Mouse (Mus musculus) heart, postnatal 14 days (tissue): ENCODE data around the gene Entpd2. TPM values are rescaled to one million over a fixed set of nuclear protein-coding genes. Genes with fewer than 3 reads are reported as not detected.
"Not testable (repeated sequence)": the region's sequence is repeated elsewhere in the genome, so short reads cannot be mapped to it uniquely, and the experiment has no call there.

Experiments used
- DNase-seq, 2 experiments: peaks; one replicate each; pipeline ENCODE4 v3.0.0; 2021 to 2022
- intact Hi-C: fragments of 180-260 bp; cut with DNase I; formaldehyde crosslinking; loops from one replicate; pipeline ENCODE4 v1.15.1; 2025
- total RNA-seq, 2 experiments: library from RNA; stranded (reverse); gene quantifications; 2 replicates each; pipeline ENCODE4 v1.2.3; 2021

Entpd2 gene
- total RNA-seq, 2 experiments from 2014 or later = 16.1 to 17.0 TPM

DNA sequence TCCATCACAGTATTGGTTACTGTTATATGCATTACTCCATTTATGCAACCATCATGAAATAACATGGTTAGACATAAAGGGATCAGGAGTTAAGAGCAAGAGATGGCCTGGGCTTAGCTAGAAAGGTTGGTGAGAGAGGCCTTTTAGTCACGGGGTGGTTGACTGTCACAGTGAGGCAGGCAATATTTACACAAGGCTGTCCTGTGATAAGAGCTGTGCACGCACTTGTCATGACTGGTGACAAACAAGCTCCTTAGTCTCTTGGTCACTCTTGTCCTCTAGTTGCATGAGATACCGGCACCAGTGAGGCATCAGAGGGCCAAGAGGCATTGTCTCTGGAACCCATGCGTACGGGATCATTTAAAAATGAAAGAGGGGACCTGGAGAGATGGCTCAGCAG, 11.2 kb upstream of the Entpd2 start:
- intact Hi-C loops = no loop called here

GRCm38 (mm10) chr2:25391266-25391665, 4.4 kb upstream of the Entpd2 start:
- intact Hi-C loops = no loop called here
- DNase-seq = no peak

More for the DNA sequence above, 11.2 kb upstream of the Entpd2 start:
- DNase-seq = no peak

GRCm38 (mm10) chr2:25394281-25395221, 1.1 kb upstream of the Entpd2 start:
- intact Hi-C loops = no loop called here
- DNase-seq = peak; percentile 59 to 60

- peak; percentile 55 to 63 for DNase-seq
- intact Hi-C loops = no loop called here
Observed at GRCm38 (mm10) chr2:25396597-25396983, 916 bp downstream of the Entpd2 start.

GRCm38 (mm10) chr2:25397010-25397409, 1.3 kb downstream of the Entpd2 start:
- no peak for DNase-seq
- intact Hi-C loops = no loop called here

DNA sequence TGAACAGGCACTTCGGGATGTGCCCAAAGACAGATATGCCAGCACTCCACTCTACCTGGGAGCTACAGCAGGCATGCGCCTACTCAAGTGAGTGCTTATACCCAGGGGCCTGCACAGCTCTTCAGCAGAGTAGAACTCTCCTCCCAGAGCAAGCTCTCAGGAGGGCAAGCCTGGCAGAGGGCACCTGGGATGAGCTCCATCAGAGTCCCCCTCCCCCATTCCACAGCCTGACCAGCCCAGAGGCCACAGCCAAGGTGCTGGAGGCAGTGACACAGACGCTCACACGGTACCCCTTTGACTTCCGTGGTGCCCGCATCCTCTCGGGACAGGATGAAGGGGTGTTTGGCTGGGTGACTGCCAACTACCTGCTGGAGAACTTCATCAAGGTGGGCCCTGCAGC, 2.4 kb downstream of the Entpd2 start:
- DNase-seq = no peak
- intact Hi-C loops = no loop called here

- intact Hi-C loops = no loop called here
- DNase-seq = no peak
Observed at GRCm38 (mm10) chr2:25399051-25399450, 3.4 kb downstream of the Entpd2 start, which contains the start of gene Npdc1. Gene Npdc1, plus strand, starts transcription at chr2:25399351.

- DNase-seq = peak; percentile 62 to 65
- intact Hi-C loops = loop anchor here (5.0 kb wide), 1 partner anchor 33 kb away; the partner anchor contains the start of gene Uap1l1
Observed at GRCm38 (mm10) chr2:25400291-25400690, 4.6 kb downstream of the Entpd2 start.

DNA sequence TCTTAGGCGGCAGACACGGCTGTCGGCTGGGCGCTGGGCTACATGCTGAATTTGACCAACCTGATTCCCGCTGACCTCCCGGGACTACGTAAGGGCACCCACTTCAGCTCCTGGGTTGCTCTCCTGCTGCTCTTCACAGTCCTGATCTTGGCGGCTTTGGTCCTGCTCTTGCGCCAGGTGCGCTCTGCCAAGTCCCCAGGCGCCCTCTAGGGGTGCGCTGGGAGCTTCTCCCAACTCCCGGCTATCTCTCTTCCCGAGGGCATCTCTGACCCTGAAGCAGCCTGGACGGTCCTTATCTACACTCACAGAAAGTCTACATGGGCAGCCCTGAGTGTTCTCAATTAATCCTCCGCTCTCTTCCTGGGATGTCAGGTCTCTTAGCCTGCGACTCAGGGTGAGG, 5.1 kb downstream of the Entpd2 start:
- peak; percentile 76 to 78 for DNase-seq
- intact Hi-C loops = loop anchor here (5.0 kb wide), 1 partner anchor 33 kb away; the partner anchor contains the start of gene Uap1l1

DNA sequence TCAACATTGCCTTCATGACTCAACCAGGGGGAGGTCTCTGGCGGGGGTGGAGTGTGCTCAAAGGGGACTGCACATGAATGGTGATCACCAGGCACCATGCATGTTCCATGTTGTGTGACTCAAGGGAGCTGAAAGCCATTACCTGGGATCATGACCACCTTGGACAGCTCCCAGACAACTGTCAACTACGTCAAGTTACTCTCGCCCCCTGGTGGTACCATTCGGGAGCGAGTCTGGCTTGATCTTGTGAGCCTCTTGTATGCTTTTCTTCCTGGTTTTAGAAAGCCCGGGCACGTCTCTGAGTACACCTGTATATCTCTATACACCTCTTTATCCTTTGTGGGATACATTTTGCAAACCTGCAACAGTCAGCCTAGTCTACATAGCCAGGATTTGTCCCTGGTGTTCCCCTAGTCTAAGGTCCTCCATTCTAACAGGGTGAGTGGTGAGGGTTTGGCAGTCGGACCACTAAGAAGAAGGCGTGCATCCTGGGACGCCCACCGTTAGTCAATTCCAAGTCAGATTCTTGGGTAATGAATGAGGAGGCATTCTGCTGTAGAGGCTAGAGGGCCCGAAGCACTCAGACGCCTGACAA, 6.8 kb downstream of the Entpd2 start:
- peak; percentile 59 to 83 for DNase-seq
- intact Hi-C loops = loop anchor here (2.0 to 5.0 kb wide), 2 partner anchors 26 to 35 kb away; partner anchors contain the start of gene Uap1l1

GRCm38 (mm10) chr2:25402972-25403601, 7.4 kb downstream of the Entpd2 start:
- intact Hi-C loops = loop anchor here (2.0 to 5.0 kb wide), 2 partner anchors 26 to 36 kb away; partner anchors contain the start of gene Uap1l1
- peak; percentile 71 to 77 for DNase-seq

DNA sequence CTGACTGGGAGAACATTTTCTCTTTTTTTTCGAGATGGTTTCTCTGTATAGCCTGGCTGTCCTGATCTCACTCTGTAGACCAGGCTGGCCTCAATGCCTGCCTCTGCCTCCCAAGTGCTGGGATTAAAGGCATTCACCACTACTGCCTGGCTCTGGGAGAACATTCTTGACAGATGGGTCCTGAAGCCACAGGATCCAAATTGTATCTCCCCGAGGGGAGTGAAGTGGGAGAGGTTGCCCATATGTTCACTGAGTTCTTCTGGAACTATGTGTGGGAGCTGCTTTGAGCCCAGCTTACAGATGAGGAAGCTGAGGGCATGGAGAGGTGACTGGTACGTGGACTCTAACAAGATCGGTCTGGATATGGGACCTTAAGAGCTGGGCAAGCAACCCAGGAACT, 8.3 kb downstream of the Entpd2 start:
- no peak for DNase-seq
- intact Hi-C loops = loop anchor here (2.0 to 5.0 kb wide), 2 partner anchors 27 to 37 kb away; partner anchors contain the start of gene Uap1l1

- intact Hi-C loops = no loop called here
- DNase-seq = no peak
Observed at GRCm38 (mm10) chr2:25408908-25409307, 13.2 kb downstream of the Entpd2 start.

DNA sequence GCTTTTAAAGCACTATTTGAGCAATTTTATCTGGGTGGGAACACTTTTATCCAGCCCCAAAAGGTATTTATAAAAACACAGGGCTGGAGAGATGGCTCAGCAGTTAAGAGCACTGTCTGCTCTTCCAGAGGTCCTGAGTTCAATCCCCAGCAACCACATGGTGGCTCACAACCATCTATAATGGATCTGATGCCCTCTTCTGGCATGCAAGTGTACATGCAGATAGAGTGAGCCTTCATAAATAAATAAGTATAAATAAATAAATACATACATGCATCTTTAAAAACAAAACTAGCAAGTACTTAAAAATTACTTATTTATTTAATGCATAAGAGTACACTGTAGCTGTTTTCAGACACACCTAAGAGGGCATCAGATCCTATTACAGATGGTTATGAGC, 17.8 kb downstream of the Entpd2 start:
- intact Hi-C loops, DNase-seq: not testable (repeated sequence)

DNA sequence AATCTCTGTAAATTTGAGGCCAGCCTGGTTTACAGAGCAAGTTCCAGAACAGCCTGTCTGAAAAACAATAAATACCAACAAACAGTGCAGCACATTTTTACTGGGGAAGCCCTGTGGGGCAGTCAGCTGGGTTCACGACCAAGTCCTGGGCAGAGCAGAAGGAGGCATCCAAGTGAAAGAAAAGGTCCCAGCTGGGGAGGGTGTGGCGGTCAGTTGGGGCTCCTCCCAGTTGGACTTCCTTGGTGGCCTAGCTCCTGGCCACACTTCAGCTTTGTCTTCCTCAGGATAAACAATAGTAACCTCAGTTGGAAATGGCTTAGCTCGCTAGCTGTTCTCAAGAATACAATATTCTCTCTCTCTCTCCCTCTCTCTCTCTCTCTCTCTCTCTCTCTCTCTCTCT, 21.8 kb downstream of the Entpd2 start:
- intact Hi-C loops = no loop called here
- peak in 1 of 2 experiments; percentile 47 for DNase-seq

- DNase-seq = peak; percentile 42 to 54
- intact Hi-C loops = loop anchor here (1.0 to 5.0 kb wide), 2 partner anchors 61 to 130 kb away; no protein-coding TSS in a partner anchor
Observed at GRCm38 (mm10) chr2:25421896-25422295, 26.2 kb downstream of the Entpd2 start.

GRCm38 (mm10) chr2:25422587-25423410, 27.1 kb downstream of the Entpd2 start, which contains the start of gene Fut7:
Gene Fut7, plus strand, starts transcription at chr2:25423267.
- intact Hi-C loops = loop anchor here (1.0 to 5.0 kb wide), 2 partner anchors 61 to 130 kb away; no protein-coding TSS in a partner anchor
- DNase-seq = no peak

GRCm38 (mm10) chr2:25423626-25424025, 28.0 kb downstream of the Entpd2 start:
- no peak for DNase-seq
- intact Hi-C loops = loop anchor here (5.0 kb wide), 1 partner anchor 129 kb away; no protein-coding TSS in a partner anchor

DNA sequence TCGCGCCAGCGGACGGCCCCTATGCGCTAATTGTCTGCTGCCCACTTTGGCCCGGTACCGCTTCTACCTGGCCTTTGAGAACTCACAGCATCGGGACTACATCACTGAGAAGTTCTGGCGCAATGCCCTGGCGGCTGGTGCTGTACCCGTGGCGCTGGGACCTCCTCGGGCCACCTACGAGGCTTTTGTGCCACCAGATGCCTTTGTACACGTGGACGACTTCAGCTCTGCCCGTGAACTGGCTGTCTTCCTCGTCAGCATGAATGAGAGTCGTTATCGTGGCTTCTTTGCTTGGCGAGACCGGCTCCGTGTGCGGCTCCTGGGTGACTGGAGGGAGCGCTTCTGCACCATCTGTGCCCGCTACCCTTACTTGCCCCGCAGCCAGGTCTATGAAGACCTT, 29.8 kb downstream of the Entpd2 start:
- intact Hi-C loops = no loop called here

More for the DNA sequence above, 29.8 kb downstream of the Entpd2 start:
- DNase-seq = no peak
